Mouse (Mus musculus) bone marrow, adult 2 months (tissue): ENCODE measurements around the gene Esrrb. TPM values are rescaled to one million over a fixed set of nuclear protein-coding genes. Genes with fewer than 3 reads are reported as not detected.

Experiments
- H3K27ac ChIP-seq: fragments of 200-500 bp; 2 replicates; pipeline ENCODE4 v1.5.1; 2012; ENCODE audit warnings: low read depth, mild to moderate bottlenecking, control low read depth, inconsistent platforms, low read length; ENCODE audit not compliant: control insufficient read depth, poor library complexity, insufficient read depth
- H3K4me1 ChIP-seq: fragments of 200-500 bp; 2 replicates; pipeline ENCODE4 v1.6.1; 2011; ENCODE audit warnings: low read length; ENCODE audit not compliant: control insufficient read depth, insufficient read depth
- H3K4me3 ChIP-seq: fragments of 200-500 bp; replicated peaks from 2 replicates; pipeline ENCODE3; 2011; ENCODE audit warnings: mild to moderate bottlenecking, low read depth, low read length, control low read depth; ENCODE audit not compliant: control insufficient read depth
- CTCF ChIP-seq: fragments of 200-500 bp; IDR thresholded peaks from 2 replicates; pipeline ENCODE4 v1.5.1; 2011; ENCODE audit warnings: low read length, control low read depth; ENCODE audit not compliant: control insufficient read depth, insufficient read depth
- POLR2A ChIP-seq: fragments of 200-500 bp; IDR thresholded peaks from 2 replicates; pipeline ENCODE4 v1.6.1; 2011; ENCODE audit warnings: low read depth, mild to moderate bottlenecking, control low read depth, low read length, borderline replicate concordance; ENCODE audit not compliant: control insufficient read depth
- WGBS: fragments of 180-500 bp; shearing (Covaris S2); methylation state at CpG from one replicate; pipeline ENCODE4 v1.1.7; 2018; 5-methylcytosine and 5-hydroxymethylcytosine counted together
- polyA plus RNA-seq: library from polyadenylated mRNA; stranded (reverse); fragments of >200 nt; gene quantifications from 2 replicates; pipeline ENCODE4 v1.2.4, GENCODE M21; 2011; ENCODE audit warnings: low replicate concordance; ENCODE audit not compliant: missing spikeins, insufficient read depth, insufficient read length

The Esrrb gene
- polyA plus RNA-seq, 1 experiment: 12.8 TPM

DNA sequence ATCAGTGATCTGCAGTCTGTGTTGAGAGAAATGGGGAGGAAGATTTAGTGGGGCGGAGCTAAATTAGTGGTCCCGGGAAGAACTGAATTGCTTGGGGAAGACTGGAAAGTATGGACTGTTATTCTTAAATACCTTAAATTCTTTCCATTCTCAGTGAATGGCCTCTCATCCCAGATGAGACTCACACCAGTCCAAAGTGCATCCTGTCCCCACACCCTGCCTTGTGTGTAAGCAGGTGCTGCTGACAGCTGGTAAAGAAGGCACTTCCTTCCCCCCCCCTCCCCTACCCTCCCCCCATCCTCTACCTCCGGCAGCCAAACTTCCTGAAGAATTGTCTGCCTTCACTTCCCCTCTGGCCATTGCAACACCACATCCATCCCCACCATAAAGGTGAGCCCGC lies 105.3 kb downstream of the Esrrb start:
- Histone ChIP-seq H3K4me1 (no peaks in the 10 kb centered on the region), H3K4me3 (no peak overlapping the region), H3K27ac (no peak overlapping the region)
- TF ChIP-seq POLR2A (no peak), CTCF (no peak)
- 36% methylated on average over 4 of the region's 4 CpGs for WGBS

DNA sequence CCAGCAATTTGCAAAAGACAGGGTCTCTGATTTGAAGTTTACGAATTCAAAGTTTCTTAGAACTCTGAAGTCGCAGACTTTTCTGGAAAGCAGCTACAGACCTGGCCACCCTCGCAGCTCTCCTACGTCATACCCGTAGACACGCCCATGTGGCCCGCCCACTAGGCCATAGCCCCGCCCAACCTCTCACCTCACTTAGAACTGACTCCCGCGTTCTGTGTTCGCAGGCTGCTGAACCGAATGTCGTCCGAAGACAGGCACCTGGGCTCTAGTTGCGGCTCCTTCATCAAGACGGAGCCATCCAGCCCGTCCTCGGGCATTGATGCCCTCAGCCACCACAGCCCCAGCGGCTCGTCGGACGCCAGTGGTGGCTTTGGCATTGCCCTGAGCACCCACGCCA lies 109.0 kb downstream of the Esrrb start:
- 58% methylated on average over 23 of the region's 23 CpGs for WGBS
- Histone ChIP-seq H3K27ac (no peak overlapping the region; the same call in 1 of the 2 replicates), H3K4me3 (no peak overlapping the region), H3K4me1 (no peaks in the 10 kb centered on the region)
- TF ChIP-seq POLR2A (no peak), CTCF (no peak)

DNA sequence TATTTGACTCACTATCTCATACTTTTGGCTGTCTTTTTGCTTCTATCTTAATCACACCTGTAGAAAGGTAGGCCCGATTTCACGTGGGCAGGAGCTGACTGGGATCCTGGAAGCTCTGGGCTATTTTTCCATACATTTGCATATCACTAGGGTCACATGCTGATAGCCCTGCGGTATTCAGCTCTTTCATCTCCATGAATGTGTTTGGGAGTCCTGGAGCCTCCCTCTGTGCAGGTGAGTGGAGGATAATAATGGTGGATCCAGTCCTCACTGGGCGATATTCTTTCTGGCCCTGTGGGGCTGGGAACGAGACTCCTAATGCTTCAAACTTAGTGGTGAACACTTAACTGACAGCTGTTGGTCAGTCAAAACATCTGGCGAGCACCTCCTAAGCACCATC lies 110.0 kb downstream of the Esrrb start:
- 75% methylated on average over 6 of the region's 6 CpGs for WGBS
- no peaks in the 10 kb centered on the region for H3K4me1 ChIP-seq
- no peak overlapping the region for H3K27ac ChIP-seq
- TF ChIP-seq POLR2A: no peak
- no peak for TF ChIP-seq CTCF
- H3K4me3 ChIP-seq: no peak overlapping the region

DNA sequence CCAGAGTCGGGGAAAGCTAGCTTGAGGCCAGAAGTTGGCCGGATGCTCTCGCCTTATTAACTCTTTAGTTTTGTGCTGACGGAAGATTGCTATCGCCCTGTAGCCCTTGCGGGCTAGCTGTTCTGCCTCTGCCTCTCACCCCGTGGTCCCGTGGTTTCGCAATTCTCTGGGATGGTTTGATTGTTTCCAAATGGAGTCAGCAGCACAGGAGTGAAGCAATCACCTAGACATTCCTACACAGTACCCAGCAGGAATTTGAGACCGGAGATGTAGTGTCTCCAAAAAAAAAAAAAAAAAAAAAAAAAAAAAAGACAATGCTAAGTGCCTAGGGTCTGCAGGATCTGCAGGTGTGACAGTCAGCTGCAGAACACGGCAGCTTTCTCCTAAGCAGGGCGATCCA lies 112.7 kb downstream of the Esrrb start:
- no peak overlapping the region for H3K4me3 ChIP-seq
- H3K27ac ChIP-seq: no peak overlapping the region
- 75% methylated on average over 12 of the region's 12 CpGs for WGBS
- no peaks in the 10 kb centered on the region for H3K4me1 ChIP-seq
- TF ChIP-seq CTCF (no peak), POLR2A (no peak)

DNA sequence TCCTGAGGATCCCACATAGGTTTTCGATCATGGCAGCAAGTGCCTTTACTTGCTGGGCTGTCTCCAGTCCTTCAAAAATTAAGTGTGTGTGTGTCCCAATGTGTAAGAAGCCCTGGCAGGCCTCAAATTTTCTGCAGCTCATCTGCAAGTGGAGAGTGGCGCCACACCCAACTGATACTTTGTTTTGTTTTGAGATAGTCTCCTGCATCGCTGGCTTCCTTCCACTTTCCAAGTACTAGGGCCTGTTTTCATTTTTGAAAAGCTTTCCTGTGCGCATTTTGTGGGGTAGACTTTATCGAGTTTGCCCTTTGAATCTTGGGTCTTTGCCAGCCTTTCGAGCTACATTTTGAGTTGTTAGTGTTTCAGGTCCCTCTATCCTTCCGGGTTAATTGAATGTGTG lies 115.1 kb downstream of the Esrrb start:
- H3K27ac ChIP-seq: no peak overlapping the region
- no peak overlapping the region for H3K4me3 ChIP-seq
- 58% methylated on average over 7 of the region's 7 CpGs for WGBS
- H3K4me1 ChIP-seq: no peaks in the 10 kb centered on the region
- TF ChIP-seq CTCF (no peak), POLR2A (no peak)

DNA sequence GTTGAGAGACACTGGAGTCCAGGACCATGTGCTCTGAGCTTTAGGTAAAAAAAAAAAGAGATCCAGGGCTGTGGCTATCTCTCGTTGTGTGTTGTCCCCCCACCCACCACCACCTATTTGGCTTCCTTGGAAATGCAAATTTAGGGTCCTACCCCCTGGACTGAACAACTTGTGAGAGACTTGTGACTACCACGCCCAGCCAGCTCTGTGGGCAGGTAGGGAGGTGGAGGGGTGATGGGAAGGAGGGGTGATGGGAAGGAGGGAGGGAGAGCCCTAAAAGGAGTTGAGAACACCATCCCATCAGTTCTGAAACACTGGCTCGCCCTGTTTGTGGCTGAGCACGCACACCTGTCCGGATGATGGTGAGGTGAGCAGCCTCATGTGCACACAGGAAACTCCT lies 118.0 kb downstream of the Esrrb start:
- H3K4me1 ChIP-seq: no peaks in the 10 kb centered on the region; the same call in 1 of the 2 replicates
- TF ChIP-seq CTCF (no peak), POLR2A (no peak)
- no peak overlapping the region for H3K4me3 ChIP-seq
- WGBS: 72% methylated on average over 5 of the region's 5 CpGs
- no peak overlapping the region for H3K27ac ChIP-seq

DNA sequence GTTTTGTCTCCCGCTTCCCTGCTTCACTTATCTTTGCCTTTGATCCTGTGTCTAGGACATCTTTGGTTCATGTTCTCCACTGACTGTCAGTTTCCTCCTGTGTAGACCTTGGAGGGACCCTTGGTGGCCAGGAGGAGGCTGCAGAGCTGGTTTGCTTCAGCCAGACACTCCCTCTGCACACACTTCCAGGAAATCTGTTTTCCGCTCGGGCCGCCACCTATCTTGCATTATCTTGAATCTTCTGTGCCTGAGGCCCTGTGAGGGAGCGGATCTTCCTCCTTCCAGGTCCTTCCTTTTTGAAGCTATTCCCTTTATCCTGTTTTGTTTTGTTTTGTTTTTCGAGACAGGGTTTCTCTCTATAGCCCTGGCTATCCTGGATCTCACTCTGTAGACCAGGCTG lies 121.1 kb downstream of the Esrrb start:
- H3K27ac ChIP-seq: no peak overlapping the region
- TF ChIP-seq POLR2A: no peak
- no peak for TF ChIP-seq CTCF
- no peaks in the 10 kb centered on the region; the same call in 1 of the 2 replicates for H3K4me1 ChIP-seq
- WGBS: 82% methylated on average over 6 of the region's 6 CpGs
- no peak overlapping the region for H3K4me3 ChIP-seq

DNA sequence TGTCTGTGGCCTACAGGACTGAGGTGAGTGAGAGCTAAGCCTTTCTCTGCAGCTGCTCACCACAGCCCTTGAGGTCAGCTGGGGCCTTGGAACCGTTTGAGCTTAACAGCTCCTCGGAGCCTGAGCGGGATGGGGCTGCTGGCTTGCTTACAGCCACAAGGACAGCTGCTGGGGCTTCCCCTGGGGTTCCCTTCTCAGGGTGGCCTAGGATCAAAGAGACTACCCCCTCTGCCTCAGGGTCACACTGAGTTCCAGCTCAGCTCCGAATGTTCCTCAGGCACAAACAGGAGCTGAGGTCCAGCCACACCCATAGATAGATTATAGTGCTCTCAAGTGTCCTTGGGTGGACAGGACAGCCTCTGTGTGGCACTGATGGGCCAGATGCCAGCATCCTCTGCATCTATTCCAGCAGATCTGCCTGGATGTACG lies 122.5 kb downstream of the Esrrb start:
- 71% methylated on average over 5 of the region's 5 CpGs for WGBS
- TF ChIP-seq CTCF (no peak), POLR2A (no peak)
- Histone ChIP-seq H3K27ac (no peak overlapping the region; the same call in 1 of the 2 replicates), H3K4me1 (no peaks in the 10 kb centered on the region; the same call in 1 of the 2 replicates), H3K4me3 (no peak overlapping the region)

DNA sequence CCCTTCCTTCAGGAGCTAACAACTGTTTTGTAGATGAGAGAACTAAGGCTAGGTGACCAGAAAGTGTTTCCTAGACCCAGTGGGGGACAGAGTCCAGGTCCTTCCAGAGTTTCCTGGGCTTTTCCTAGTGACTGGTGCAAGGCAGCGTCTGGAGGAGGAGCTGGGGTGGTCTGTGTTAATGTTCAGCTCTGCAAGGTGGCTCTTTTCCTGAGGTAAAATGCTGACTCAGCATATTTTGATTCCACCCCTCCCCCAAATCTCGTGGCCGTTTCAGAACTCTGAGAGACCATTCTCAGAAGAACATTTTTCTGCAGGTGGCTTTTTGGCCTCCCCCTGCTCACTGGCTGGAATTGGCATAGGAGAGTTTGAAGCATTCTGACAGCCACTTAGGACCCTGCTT lies 127.1 kb downstream of the Esrrb start:
- H3K4me3 ChIP-seq: no peak overlapping the region
- no peak for TF ChIP-seq POLR2A
- no peak for TF ChIP-seq CTCF
- H3K4me1 ChIP-seq: no peaks in the 10 kb centered on the region; the same call in 1 of the 2 replicates
- H3K27ac ChIP-seq: no peak overlapping the region
- 37% methylated on average over 3 of the region's 3 CpGs for WGBS
